Mouse (Mus musculus) embryonic facial prominence, embryonic 12.5 days (tissue): ENCODE results near the gene Taldo1. TPM values are rescaled to one million over a fixed set of nuclear protein-coding genes. Genes with fewer than 3 reads are reported as not detected.

Experiments used
- ATAC-seq: fragments of 200-750 bp; cut with Nextera tagmentation; 2 replicates; pipeline ENCODE4 v1.8.0; 2017; ENCODE audit not compliant: insufficient number of reproducible peaks, insufficient read depth, low FRiP score, low TSS enrichment
- H3K27ac ChIP-seq: fragments of 300-500 bp; sonication (generic); 2 replicates; pipeline ENCODE4 v1.5.1; 2016; ENCODE audit warnings: mild to moderate bottlenecking
- H3K27me3 ChIP-seq: fragments of 300-500 bp; sonication (generic); 2 replicates; pipeline ENCODE4 v1.6.1; 2016; ENCODE audit warnings: mild to moderate bottlenecking, moderate library complexity
- H3K36me3 ChIP-seq: fragments of 300-500 bp; sonication (generic); 2 replicates; pipeline ENCODE4 v1.6.1; 2016; ENCODE audit warnings: mild to moderate bottlenecking
- H3K4me1 ChIP-seq: fragments of 300-500 bp; sonication (generic); 2 replicates; pipeline ENCODE4 v1.6.1; 2016
- H3K4me2 ChIP-seq: fragments of 300-500 bp; sonication (generic); replicated peaks from 2 replicates; pipeline ENCODE4 v1.6.1; 2016; ENCODE audit warnings: mild to moderate bottlenecking, moderate library complexity
- H3K4me3 ChIP-seq: fragments of 300-500 bp; sonication (generic); 2 replicates; pipeline ENCODE4 v1.5.1; 2016; ENCODE audit warnings: mild to moderate bottlenecking
- H3K9ac ChIP-seq: fragments of 300-500 bp; sonication (generic); 2 replicates; pipeline ENCODE4 v1.6.1; 2016; ENCODE audit warnings: mild to moderate bottlenecking, moderate library complexity
- H3K9me3 ChIP-seq: fragments of 300-500 bp; sonication (generic); 2 replicates; pipeline ENCODE4 v1.6.1; 2016; ENCODE audit warnings: mild to moderate bottlenecking, moderate library complexity
- WGBS: fragments of 180-500 bp; shearing (Covaris S2); methylation state at CpG from one replicate; pipeline ENCODE4 v1.1.7; 2016; 5-methylcytosine and 5-hydroxymethylcytosine counted together
- polyA plus RNA-seq: library from polyadenylated mRNA; unstranded; fragments of >200 nt; fragmentation: Nextera tagmentation; extraction: Ambion mirVana; gene quantifications from 2 replicates; pipeline ENCODE4 v1.2.1, GENCODE M21; 2016

Gene Taldo1
- polyA plus RNA-seq, 1 experiment from 2014 or later, result 303 TPM

GRCm38 (mm10) chr7:141413331-141413730 is 21.3 kb downstream of the Taldo1 start:
- peak overlapping the region; percentile 82 for H3K9ac ChIP-seq
- no peaks in the 10 kb centered on the region for H3K27me3 ChIP-seq
- peak overlapping the region; percentile 72 for H3K27ac ChIP-seq
- ATAC-seq, result peak; percentile 1; the same call in 1 of the 2 replicates
- H3K4me1 ChIP-seq, result peaks cover 11% of the 10 kb centered on the region
- peak overlapping the region; percentile 57 for H3K4me3 ChIP-seq
- no peaks in the 10 kb centered on the region for H3K9me3 ChIP-seq
- H3K36me3 ChIP-seq, result peaks cover 25% of the 10 kb centered on the region
- 5% methylated on average over 16 of the region's 16 CpGs for WGBS
- peak overlapping the region; percentile 72 for H3K4me2 ChIP-seq

DNA sequence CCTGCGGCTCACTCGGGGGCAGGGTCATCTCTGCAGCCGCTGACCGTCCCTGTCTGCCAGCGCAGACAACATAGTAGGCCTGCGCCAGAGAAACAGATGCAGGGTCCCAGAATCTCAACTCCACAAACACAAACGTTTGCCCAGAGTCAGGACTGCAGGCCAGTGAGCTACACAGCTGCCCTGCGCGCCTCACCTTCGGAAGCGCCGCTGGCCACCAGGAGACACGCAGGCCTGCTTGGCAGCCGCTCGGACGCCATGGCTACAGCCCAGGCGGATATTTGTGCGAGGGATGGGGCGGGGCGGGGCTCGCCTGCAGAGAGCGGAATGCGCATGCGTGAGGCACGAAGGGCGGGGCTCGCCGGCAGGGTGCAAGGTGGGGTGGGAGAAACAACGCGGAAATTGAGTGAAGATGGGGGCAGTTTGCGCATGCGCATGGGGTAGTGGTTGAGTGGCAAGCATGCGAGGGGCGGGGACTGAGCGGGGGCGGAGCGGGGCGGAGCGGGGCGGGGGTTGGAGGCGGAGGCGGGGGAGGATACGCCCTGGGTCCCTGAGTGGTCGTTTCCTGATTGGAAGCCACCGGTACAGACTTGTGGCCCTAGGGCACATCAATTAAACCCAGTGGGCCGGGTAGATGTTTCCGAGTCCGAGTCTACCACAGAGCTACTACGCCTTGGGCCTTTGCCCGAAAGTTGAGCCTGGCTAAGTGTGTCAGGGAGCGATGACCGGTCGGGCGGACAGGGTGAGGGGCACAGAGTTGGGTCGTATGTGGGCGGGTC is 22.0 kb downstream of the Taldo1 start, which contains the start of gene Gatd1:
Gene Gatd1 (minus strand): TSS at position 328 of the 776 bp plus-strand sequence.
- WGBS, result 1% methylated on average over 56 of the region's 56 CpGs
- H3K9ac ChIP-seq, result peak within 1 kb of the TSS; percentile 82
- peaks cover 9% of the 10 kb centered on the region for H3K4me1 ChIP-seq
- H3K9me3 ChIP-seq, result no peaks in the 10 kb centered on the region
- H3K4me3 ChIP-seq, result peak within 1 kb of the TSS; percentile 57
- peak within 1 kb of the TSS; percentile 72 for H3K27ac ChIP-seq
- ATAC-seq, result peak; percentile 82
- peaks cover 18% of the 10 kb centered on the region for H3K36me3 ChIP-seq
- peak within 1 kb of the TSS; percentile 72 for H3K4me2 ChIP-seq
- H3K27me3 ChIP-seq, result no peaks in the 10 kb centered on the region

DNA sequence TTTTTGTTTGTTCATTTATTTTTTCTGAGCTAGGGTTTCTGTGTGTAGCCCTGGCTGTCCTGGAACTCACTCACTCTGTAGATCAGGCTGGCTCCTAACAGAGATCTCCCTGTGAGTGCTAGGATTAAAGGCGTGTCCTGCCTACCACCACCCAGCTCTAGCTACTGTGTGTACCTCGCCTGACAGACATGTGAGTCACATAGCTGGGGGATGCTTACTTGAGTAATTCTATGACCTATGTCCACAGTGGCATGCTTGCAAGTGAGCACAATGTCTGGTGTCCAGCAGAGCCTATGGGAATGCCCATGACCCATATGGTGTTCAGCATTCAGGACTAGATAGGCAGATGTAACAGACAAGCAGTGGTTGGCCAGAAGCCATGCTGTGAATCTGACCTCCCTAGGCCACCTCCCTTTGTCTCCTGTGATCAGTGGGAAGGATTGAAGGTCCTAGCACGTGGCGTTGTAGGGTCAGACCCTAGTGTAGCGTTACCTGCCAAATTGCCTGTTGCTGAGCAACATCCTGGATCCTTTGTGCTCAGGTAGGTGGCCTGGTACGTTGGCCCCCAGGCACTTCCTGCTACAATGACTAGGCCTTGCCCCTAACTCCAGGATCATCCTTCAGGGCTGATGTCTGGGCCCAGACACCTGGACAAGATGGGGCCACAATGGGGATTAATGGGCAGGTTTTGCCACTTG is 24.3 kb downstream of the Taldo1 start:
- 83% methylated on average over 6 of the region's 6 CpGs for WGBS
- Histone ChIP-seq H3K9ac (no peak overlapping the region), H3K4me3 (no peak overlapping the region), H3K4me2 (no peak overlapping the region), H3K4me1 (peaks cover 6% of the 10 kb centered on the region; the same call in 1 of the 2 replicates), H3K36me3 (no peaks in the 10 kb centered on the region), H3K9me3 (no peaks in the 10 kb centered on the region), H3K27me3 (no peaks in the 10 kb centered on the region), H3K27ac (no peak overlapping the region)
- no peak for ATAC-seq

GRCm38 (mm10) chr7:141417731-141418681 is 26.0 kb downstream of the Taldo1 start:
- Histone ChIP-seq H3K9me3 (no peaks in the 10 kb centered on the region), H3K4me3 (no peak overlapping the region), H3K27ac (no peak overlapping the region), H3K36me3 (no peaks in the 10 kb centered on the region), H3K4me1 (peaks cover 3% of the 10 kb centered on the region; the same call in 1 of the 2 replicates), H3K9ac (no peak overlapping the region), H3K27me3 (no peaks in the 10 kb centered on the region), H3K4me2 (no peak overlapping the region)
- ATAC-seq, result no peak
- 67% methylated on average over 8 of the region's 8 CpGs for WGBS

- no peak for ATAC-seq
These were observed 27.0 kb downstream of the Taldo1 start for GRCm38 (mm10) chr7:141418970-141419369.

DNA sequence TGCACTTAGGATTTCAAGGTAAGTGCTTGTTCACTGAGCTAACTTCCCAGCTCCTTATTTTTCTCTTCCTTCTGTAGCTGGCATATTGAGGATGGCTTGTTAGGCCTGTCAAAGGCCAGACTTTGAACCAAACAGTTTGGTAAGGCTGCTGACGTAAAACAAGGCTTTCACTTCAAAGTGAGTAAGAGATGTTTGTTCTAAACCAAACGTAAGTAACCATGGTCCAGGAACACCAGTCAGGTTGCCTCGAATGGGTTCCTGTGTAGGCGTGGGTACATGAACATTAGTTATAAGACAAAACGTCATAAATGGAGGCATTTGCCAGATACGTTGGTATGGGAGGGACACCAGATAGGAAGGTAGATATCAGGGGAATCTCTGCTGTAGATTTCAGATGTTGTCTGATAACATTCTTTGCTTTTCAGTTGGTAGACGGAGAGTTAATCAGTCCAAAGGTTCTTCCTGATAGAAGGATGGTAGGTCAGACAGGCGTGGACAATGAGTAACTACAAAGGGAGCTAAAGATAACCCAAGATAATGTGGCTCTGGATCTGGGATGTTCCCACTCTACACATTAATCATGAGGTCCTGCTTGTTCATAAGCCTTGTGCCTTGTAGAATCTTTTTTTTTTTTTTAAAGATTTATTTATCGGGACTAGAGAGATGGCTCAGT is 28.2 kb downstream of the Taldo1 start:
- Histone ChIP-seq H3K27me3 (no peaks in the 10 kb centered on the region), H3K36me3 (no peaks in the 10 kb centered on the region), H3K27ac (no peak overlapping the region), H3K4me3 (no peak overlapping the region), H3K9ac (no peak overlapping the region), H3K9me3 (no peaks in the 10 kb centered on the region), H3K4me2 (no peak overlapping the region), H3K4me1 (no peaks in the 10 kb centered on the region)
- WGBS, result 78% methylated on average over 9 of the region's 9 CpGs
- no peak for ATAC-seq

More at GRCm38 (mm10) chr7:141418970-141419369, 27.0 kb downstream of the Taldo1 start:
- no peak overlapping the region for H3K27ac ChIP-seq
- H3K9ac ChIP-seq, result no peak overlapping the region
- H3K9me3 ChIP-seq, result no peaks in the 10 kb centered on the region
- no peak overlapping the region for H3K4me2 ChIP-seq
- no peaks in the 10 kb centered on the region for H3K27me3 ChIP-seq
- WGBS, result 76% methylated on average over 7 of the region's 7 CpGs
- H3K4me3 ChIP-seq, result no peak overlapping the region
- H3K36me3 ChIP-seq, result no peaks in the 10 kb centered on the region
- H3K4me1 ChIP-seq, result no peaks in the 10 kb centered on the region

- WGBS, result 63% methylated on average over 4 of the region's 4 CpGs
- ATAC-seq, result no peak
- Histone ChIP-seq H3K9ac (no peak overlapping the region), H3K4me3 (no peak overlapping the region), H3K36me3 (no peaks in the 10 kb centered on the region), H3K27me3 (no peaks in the 10 kb centered on the region), H3K27ac (no peak overlapping the region), H3K4me2 (no peak overlapping the region), H3K9me3 (no peaks in the 10 kb centered on the region), H3K4me1 (0 out of 2 replicates have a peak, but pooled peaks cover 4% of the 10 kb centered on the region)
These were observed 31.8 kb downstream of the Taldo1 start for GRCm38 (mm10) chr7:141423811-141424210.

DNA sequence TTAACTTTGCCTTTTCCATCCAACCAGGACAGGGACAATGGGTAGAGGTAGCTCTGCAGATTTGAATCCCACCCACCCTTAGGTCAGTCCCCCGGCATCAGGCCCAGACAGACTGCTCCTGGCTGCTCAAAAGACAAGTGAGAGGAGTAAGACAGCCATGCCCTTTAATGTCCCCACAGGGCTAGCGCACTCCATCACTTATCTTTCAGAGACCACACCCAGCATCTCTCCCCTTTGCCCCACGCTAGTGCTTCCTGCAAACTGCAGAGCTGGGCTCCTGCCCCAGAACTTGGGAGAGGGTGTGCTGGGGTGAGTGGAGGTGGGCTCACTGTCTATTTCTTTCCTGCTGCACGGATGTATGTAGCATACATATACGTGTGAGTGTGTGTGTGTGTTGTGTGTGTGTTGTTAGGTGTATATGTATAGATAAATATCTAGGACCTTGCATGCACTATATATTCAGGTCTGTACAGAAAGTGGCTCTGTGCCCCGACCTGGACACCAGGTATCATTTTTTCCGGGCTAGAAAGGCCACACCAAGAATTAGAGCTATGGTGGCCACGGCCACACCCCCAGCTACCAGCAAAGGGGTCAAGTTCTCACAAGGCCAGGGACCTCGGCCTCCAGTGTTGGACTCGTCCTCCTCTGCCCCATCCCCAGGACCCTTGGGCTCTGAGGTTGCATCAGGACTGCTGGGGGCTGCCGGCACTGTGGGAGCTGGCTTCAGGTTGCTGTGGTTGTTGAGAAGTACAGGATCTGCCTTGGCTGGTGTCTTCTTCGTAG is 35.1 kb downstream of the Taldo1 start:
- ATAC-seq, result no peak
- Histone ChIP-seq H3K4me2 (no peak overlapping the region), H3K36me3 (peaks cover 22% of the 10 kb centered on the region), H3K27ac (no peak overlapping the region), H3K9me3 (no peaks in the 10 kb centered on the region), H3K4me1 (peaks cover 15% of the 10 kb centered on the region), H3K4me3 (no peak overlapping the region), H3K27me3 (no peaks in the 10 kb centered on the region), H3K9ac (no peak overlapping the region)
- 77% methylated on average over 12 of the region's 12 CpGs for WGBS

- H3K27me3 ChIP-seq, result no peaks in the 10 kb centered on the region
- WGBS, result 57% methylated on average over 5 of the region's 5 CpGs
- no peak overlapping the region for H3K27ac ChIP-seq
- peaks cover 17% of the 10 kb centered on the region for H3K4me1 ChIP-seq
- H3K4me3 ChIP-seq, result peak overlapping the region; percentile 25
- no peak overlapping the region for H3K9ac ChIP-seq
- no peak for ATAC-seq
- peak overlapping the region; percentile 49 for H3K4me2 ChIP-seq
- peaks cover 35% of the 10 kb centered on the region for H3K36me3 ChIP-seq
- no peaks in the 10 kb centered on the region for H3K9me3 ChIP-seq
These were observed 36.7 kb downstream of the Taldo1 start for GRCm38 (mm10) chr7:141428701-141429100.

GRCm38 (mm10) chr7:141429310-141429709 is 37.3 kb downstream of the Taldo1 start, which contains the start of gene Cend1:
Cend1 (minus strand) TSS chr7:141429491.
- H3K4me2 ChIP-seq, result peak within 1 kb of the TSS; percentile 49
- peaks cover 23% of the 10 kb centered on the region for H3K4me1 ChIP-seq
- peak within 1 kb of the TSS; percentile 25 for H3K4me3 ChIP-seq
- 1% methylated on average over 19 of the region's 19 CpGs for WGBS
- H3K9ac ChIP-seq, result no peak within 1 kb of the TSS
- peaks cover 37% of the 10 kb centered on the region for H3K36me3 ChIP-seq
- peak; percentile 70 for ATAC-seq
- no peaks in the 10 kb centered on the region for H3K27me3 ChIP-seq
- no peaks in the 10 kb centered on the region for H3K9me3 ChIP-seq
- peak within 1 kb of the TSS; percentile 43; the same call in 1 of the 2 replicates for H3K27ac ChIP-seq
